Mouse (Mus musculus): Measurements from ENCODE around the gene Zfp386. TPM values are rescaled to one million over a fixed set of nuclear protein-coding genes. Genes with fewer than 3 reads are reported as not detected.
"Not testable (repeated sequence)": the region's sequence is repeated elsewhere in the genome, so short reads cannot be mapped to it uniquely, and the experiment has no call there.

Gene Zfp386
- total RNA-seq (2014; rRNA removed) (32.1 and 37.9 TPM in 2 replicates), polyA plus RNA-seq (2015; fragmentation: Nextera tagmentation; extraction: Ambion mirVana) (33.5 and 37.1 TPM in 2 replicates)

DNA sequence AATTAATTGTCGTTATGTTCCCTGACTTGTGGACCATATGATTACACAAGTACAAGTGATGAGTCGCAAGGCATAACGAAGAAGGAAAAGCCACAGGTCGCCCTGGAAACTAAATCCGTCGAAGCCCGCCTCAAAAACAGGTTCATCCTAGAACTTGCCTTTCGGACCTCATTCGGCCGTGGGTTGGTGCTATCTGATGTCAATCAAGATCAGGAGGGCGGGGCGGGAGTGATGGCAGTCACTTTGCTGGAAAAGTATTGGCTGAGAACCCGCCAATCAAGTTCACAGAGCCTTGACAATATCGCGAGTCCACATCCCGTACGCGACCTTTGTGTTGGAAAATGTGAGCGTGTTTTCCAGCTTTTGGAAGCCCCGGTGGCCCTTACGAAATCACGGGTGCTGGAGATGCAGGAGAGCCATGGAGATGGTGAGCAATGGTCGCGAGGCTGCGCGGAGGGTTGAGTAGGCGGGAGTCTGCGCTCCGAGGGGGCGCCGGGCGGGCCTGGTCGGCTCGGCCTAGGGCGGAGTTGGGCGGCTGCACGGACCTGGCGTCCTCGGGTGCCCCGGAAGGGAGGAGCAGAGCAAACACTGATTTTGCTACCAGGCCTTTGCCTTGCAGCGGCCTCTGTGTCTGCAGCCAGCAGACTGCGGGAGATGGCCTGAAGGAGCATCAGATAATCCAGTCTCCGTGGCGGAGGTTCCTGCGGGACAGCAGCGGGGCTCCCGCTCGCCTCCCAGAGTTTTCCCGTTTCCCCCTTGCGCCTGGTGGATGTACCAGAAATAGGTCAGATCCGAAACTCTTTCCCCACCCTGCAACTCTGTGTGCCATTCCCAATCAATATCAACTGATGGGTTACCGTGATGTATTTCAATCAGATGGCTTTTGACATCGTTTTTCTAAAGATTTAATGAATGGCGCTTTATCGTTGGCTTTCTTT is at the start of gene Zfp386:
TSS of gene Zfp386 (plus strand) at position 285 of the 938 bp plus-strand sequence.
- peaks cover 4% of the 10 kb centered on the region for H3K4me1 ChIP-seq (ENCODE audit: insufficient read depth, low read length)
- WGBS, result under 1% methylated on average over 55 of the region's 55 CpGs
- peak within 1 kb of the TSS; percentile 75 for H3K4me2 ChIP-seq (ENCODE audit: low read depth, low read length, poor library complexity, severe bottlenecking)
- H3K4me3 ChIP-seq (ENCODE audit: low read depth, low read length), result peak within 1 kb of the TSS; percentile 74
- peak; percentile 16 for TF ChIP-seq CTCF (IDR thresholded peaks at IDR 0.05)
- H3K27me3 ChIP-seq (ENCODE audit: insufficient read depth, low read length), result no peaks in the 10 kb centered on the region
- no peaks in the 10 kb centered on the region for H3K9me3 ChIP-seq (ENCODE audit: low read length)
- peak within 1 kb of the TSS; percentile 88 for H3K9ac ChIP-seq (replicated peaks; ENCODE audit: low read length, poor library complexity, severe bottlenecking)
- DNase-seq (ENCODE audit: low spot score), result peak; percentile 99
- peak; percentile 100 for ATAC-seq (ENCODE audit: low FRiP score)
- peak within 1 kb of the TSS; percentile 96 for H3K27ac ChIP-seq (ENCODE audit: low read depth, low read length)
- no peaks in the 10 kb centered on the region; the same call in 1 of the 2 replicates for H3K36me3 ChIP-seq (ENCODE audit: insufficient read depth, low read length)

DNA sequence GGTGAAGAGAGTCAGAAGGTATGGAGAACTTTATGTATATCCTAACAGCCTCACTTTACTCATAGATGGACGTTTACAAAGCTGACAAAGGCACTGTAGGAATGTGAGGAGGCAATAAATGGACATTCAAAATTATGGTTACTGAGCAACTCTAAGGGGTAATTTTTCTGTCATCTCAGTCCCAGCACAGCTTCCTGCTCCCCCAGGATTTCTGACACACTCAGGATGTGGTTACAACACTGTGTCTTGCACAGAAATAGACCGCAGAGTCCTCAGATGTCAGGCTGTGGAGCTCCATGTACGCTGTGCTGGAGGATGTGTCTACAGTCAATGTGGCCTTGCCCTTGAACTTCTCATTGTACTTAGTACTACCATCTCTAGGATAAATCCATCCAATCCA is 47.7 kb upstream of the Zfp386 start:
- not testable (repeated sequence) for H3K27me3 ChIP-seq (ENCODE audit: insufficient read depth, low read length); H3K4me3 ChIP-seq (ENCODE audit: low read depth, low read length); ATAC-seq (ENCODE audit: low FRiP score); H3K4me2 ChIP-seq (ENCODE audit: low read depth, low read length, poor library complexity, severe bottlenecking); H3K27ac ChIP-seq (ENCODE audit: low read depth, low read length); H3K9me3 ChIP-seq (ENCODE audit: low read length); DNase-seq (ENCODE audit: low spot score); H3K9ac ChIP-seq (replicated peaks; ENCODE audit: low read length, poor library complexity, severe bottlenecking); H3K4me1 ChIP-seq (ENCODE audit: insufficient read depth, low read length); H3K36me3 ChIP-seq (ENCODE audit: insufficient read depth, low read length)
- WGBS, result 76% methylated on average over 3 of the region's 3 CpGs

DNA sequence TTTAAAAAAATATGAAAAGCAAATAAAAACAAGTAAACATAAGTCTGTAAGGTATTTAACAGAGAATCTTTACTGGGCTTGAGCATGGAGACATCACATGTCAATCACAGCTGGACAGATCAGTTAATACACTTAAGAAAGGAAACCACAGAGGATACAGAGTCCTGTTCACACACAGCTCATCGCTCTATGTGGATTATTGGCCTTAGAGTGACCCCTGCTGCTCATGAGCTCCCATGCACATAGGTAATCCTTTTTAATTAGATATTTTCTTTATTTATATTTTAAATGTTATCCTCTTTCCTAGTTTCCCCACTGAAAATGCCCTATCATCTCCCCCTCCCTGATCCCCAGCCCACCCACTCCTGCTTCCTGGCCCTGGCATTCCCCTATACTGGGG is 44.6 kb upstream of the Zfp386 start:
- H3K36me3 ChIP-seq (ENCODE audit: insufficient read depth, low read length); ATAC-seq (ENCODE audit: low FRiP score); H3K4me2 ChIP-seq (ENCODE audit: low read depth, low read length, poor library complexity, severe bottlenecking); H3K4me1 ChIP-seq (ENCODE audit: insufficient read depth, low read length); H3K27ac ChIP-seq (ENCODE audit: low read depth, low read length); H3K9ac ChIP-seq (replicated peaks; ENCODE audit: low read length, poor library complexity, severe bottlenecking); H3K9me3 ChIP-seq (ENCODE audit: low read length); H3K27me3 ChIP-seq (ENCODE audit: insufficient read depth, low read length); H3K4me3 ChIP-seq (ENCODE audit: low read depth, low read length); DNase-seq (ENCODE audit: low spot score): not testable (repeated sequence)
- WGBS, result 68% methylated on average over 1 of the region's 1 CpGs

DNA sequence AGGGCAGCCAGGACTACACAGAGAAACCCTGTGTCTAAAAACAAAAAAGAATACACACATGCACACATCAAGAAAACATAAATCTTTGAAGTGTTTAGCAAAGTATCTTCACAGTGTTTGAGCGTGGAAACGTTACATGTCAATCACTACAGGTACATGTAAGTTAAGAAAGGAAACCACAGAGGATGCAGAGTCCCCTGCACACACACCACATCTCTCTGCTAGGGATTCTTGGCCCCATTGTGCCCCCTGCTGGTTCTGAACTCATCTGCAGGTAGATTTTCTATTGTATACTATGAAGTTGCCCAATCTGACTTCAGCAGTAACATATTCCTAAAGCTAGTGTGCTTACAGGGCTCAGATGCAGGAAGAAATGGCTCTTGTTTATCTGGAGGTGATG is 36.7 kb upstream of the Zfp386 start:
- no peak for TF ChIP-seq CTCF (IDR thresholded peaks at IDR 0.05)
- H3K9ac ChIP-seq (replicated peaks; ENCODE audit: low read length, poor library complexity, severe bottlenecking), result no peak overlapping the region
- H3K36me3 ChIP-seq (ENCODE audit: insufficient read depth, low read length), result no peaks in the 10 kb centered on the region
- 72% methylated on average over 2 of the region's 2 CpGs for WGBS
- H3K27me3 ChIP-seq (ENCODE audit: insufficient read depth, low read length), result no peaks in the 10 kb centered on the region
- no peak overlapping the region for H3K4me3 ChIP-seq (ENCODE audit: low read depth, low read length)
- H3K4me1 ChIP-seq (ENCODE audit: insufficient read depth, low read length), result no peaks in the 10 kb centered on the region
- H3K27ac ChIP-seq (ENCODE audit: low read depth, low read length), result no peak overlapping the region
- H3K4me2 ChIP-seq (ENCODE audit: low read depth, low read length, poor library complexity, severe bottlenecking), result no peak overlapping the region
- DNase-seq (ENCODE audit: low spot score), result no peak
- H3K9me3 ChIP-seq (ENCODE audit: low read length), result no peaks in the 10 kb centered on the region
- ATAC-seq (ENCODE audit: low FRiP score), result no peak

DNA sequence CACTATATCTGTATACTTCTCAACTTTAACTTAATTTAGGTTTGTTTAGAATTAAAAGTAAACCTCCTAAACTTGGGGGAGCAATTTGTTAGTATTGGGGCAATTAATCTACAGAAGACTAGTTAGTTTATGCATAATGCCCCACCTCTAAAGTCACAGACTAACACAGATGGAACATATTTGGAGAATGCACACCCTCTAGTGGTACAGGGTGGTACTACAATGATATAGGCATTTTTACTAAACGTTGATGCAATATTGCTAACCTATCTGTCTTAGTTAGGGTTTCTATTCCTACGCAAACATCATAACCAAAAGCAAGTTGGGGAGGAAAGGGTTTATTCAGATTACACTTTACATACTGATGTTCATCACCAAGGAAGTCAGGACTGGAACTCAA is 19.4 kb upstream of the Zfp386 start:
- Histone ChIP-seq H3K9me3 (ENCODE audit: low read length) (no peaks in the 10 kb centered on the region), H3K36me3 (ENCODE audit: insufficient read depth, low read length) (no peaks in the 10 kb centered on the region), H3K4me1 (ENCODE audit: insufficient read depth, low read length) (no peaks in the 10 kb centered on the region), H3K4me2 (ENCODE audit: low read depth, low read length, poor library complexity, severe bottlenecking) (no peak overlapping the region), H3K27ac (ENCODE audit: low read depth, low read length) (no peak overlapping the region), H3K27me3 (ENCODE audit: insufficient read depth, low read length) (no peaks in the 10 kb centered on the region), H3K4me3 (ENCODE audit: low read depth, low read length) (no peak overlapping the region), H3K9ac (replicated peaks; ENCODE audit: low read length, poor library complexity, severe bottlenecking) (no peak overlapping the region)
- ATAC-seq (ENCODE audit: low FRiP score) (no peak), DNase-seq (ENCODE audit: low spot score) (peak; percentile 8)
- 55% methylated on average over 2 of the region's 2 CpGs for WGBS
- TF ChIP-seq CTCF (IDR thresholded peaks at IDR 0.05), result peak; percentile 69

DNA sequence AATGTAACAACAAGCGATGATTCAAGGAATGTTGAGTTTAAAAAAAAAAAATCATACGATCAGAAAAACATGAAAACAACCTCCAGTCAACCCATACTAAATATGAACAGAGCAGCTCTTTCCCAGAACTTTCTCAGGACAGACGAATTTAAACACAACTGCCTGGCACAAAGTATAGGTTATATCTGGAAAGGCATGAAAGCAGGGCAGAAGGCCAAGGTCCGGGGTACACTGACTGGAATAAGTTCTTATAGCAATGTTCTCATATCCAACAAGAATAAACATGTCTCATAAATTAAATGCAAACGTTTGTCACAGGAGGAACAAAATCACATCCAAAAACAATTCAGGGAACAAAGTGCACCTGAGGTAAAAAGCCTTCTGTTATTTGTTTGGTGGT is 12.2 kb upstream of the Zfp386 start:
- TF ChIP-seq CTCF (IDR thresholded peaks at IDR 0.05), result no peak
- H3K27me3 ChIP-seq (ENCODE audit: insufficient read depth, low read length), result no peaks in the 10 kb centered on the region
- no peaks in the 10 kb centered on the region for H3K4me1 ChIP-seq (ENCODE audit: insufficient read depth, low read length)
- no peak for DNase-seq (ENCODE audit: low spot score)
- no peak for ATAC-seq (ENCODE audit: low FRiP score)
- H3K4me2 ChIP-seq (ENCODE audit: low read depth, low read length, poor library complexity, severe bottlenecking), result no peak overlapping the region
- no peaks in the 10 kb centered on the region for H3K36me3 ChIP-seq (ENCODE audit: insufficient read depth, low read length)
- 75% methylated on average over 5 of the region's 5 CpGs for WGBS
- H3K4me3 ChIP-seq (ENCODE audit: low read depth, low read length), result no peak overlapping the region
- H3K27ac ChIP-seq (ENCODE audit: low read depth, low read length), result no peak overlapping the region
- no peaks in the 10 kb centered on the region for H3K9me3 ChIP-seq (ENCODE audit: low read length)
- H3K9ac ChIP-seq (replicated peaks; ENCODE audit: low read length, poor library complexity, severe bottlenecking), result no peak overlapping the region

All from midbrain, postnatal 0 days (tissue).